Mouse (Mus musculus): Measurements from ENCODE around the gene Zfp791. TPM values are rescaled to one million over a fixed set of nuclear protein-coding genes. Genes with fewer than 3 reads are reported as not detected.

The Zfp791 gene
- total RNA-seq (2023) = not detected

GRCm38 (mm10) chr8:85122995-85123394 lies at the start of gene Zfp791:
Gene Zfp791, minus strand, starts transcription at chr8:85123095.

GRCm38 (mm10) chr8:85151624-85152023 lies 28.7 kb upstream of the Zfp791 start, which contains the start of gene Cks1brt:
Gene Cks1brt, plus strand, starts transcription at chr8:85151924.

DNA sequence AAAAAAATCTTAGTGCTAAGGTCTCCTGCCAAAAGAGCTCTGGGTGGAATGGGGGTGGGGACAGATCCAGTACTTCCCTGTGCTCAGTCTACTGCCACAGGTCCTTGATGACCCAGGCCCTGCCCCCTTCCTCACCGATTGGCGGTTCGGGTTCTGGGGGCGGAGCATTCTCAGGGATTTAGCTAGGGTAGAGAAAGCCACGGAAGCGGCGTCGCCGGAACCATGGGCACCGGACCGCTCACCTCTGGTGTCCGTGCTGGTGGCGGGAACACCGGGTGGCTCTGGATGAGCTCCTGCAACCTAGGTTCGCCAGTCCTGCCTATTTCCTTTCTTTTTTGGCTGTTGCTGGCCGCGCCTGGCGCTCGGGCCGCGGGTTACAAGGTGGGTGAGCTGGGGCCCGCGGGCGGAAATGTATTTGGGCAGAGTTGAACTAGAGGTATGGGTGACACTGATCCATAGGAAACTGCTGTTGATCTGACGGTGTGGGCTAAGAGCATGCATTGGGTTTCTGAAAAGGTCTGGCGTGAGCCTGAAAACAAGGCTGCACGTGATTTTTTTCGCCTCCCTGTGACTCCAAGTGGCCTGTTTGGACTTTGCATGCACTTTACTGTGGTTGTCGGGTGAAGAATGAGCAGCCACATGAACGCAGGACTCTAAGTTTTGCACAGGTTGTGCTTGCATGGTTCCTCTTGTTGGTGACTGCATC lies 39.6 kb downstream of the Zfp791 start, which contains the start of gene Man2b1:
Gene Man2b1, plus strand, starts transcription at position 163 of the 706 bp plus-strand sequence.

DNA sequence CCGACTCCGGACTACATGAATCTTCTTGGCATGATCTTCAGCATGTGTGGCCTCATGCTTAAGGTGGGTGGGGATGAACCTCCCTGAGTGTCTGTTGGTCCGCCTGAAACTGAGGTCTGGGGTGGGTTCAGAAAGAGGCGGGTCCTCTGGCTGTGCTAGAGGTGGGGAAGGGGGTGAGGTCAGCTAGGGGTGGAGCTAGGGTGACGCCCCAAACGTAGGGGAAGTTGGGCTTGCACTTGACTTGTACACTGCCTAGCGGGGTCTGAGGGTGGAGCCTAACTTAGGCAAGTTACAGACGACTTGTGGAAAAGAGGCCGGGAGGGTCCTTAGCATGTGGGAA lies 41.7 kb downstream of the Zfp791 start, which contains the start of gene Wdr83:
Gene Wdr83, minus strand, starts transcription at position 91 of the 340 bp plus-strand sequence.

GRCm38 (mm10) chr8:85080532-85081215 lies 42.2 kb downstream of the Zfp791 start, which contains the start of gene Wdr83os:
Gene Wdr83os, plus strand, starts transcription at chr8:85080740.

GRCm38 (mm10) chr8:85071514-85072281 lies 51.2 kb downstream of the Zfp791 start, which contains the start of gene Dhps:
Gene Dhps, plus strand, starts transcription at chr8:85071757.

GRCm38 (mm10) chr8:85067982-85068381 lies 54.9 kb downstream of the Zfp791 start, which contains the start of gene Gm5741:
Gene Gm5741, minus strand, starts transcription at chr8:85067982.

GRCm38 (mm10) chr8:85059879-85060616 lies 62.8 kb downstream of the Zfp791 start, which contains the start of gene Fbxw9:
Gene Fbxw9, plus strand, starts transcription at chr8:85060055.

Other genes with a start within 250 kb of the Zfp791 start
- gene Gcdh, start 229.2 kb downstream of the Zfp791 start, total RNA-seq (2023) = 10 to 100 TPM in 1 of 2 experiments, 1 to 10 TPM in 1; 9.6 to 11.3 TPM
- gene Klf1, start 221.2 kb downstream of the Zfp791 start, total RNA-seq (2023) = 10 to 100 TPM; 21.1 to 28.8 TPM
- 10 to 100 TPM; 20.0 to 24.8 TPM for gene Dnase2a, start 214.5 kb downstream of the Zfp791 start, total RNA-seq (2023)
- not detected for gene Mast1, start 185.7 kb downstream of the Zfp791 start, total RNA-seq (2023)
- gene Rtbdn, start 176.1 kb downstream of the Zfp791 start, total RNA-seq (2023) = not detected
- not detected for gene Gm49661, start 153.7 kb downstream of the Zfp791 start, total RNA-seq (2023)
- 100 to 1,000 TPM; 117 to 203 TPM for gene Prdx2, start 153.5 kb downstream of the Zfp791 start, total RNA-seq (2023)
- 10 to 100 TPM; 35.2 to 37.9 TPM for gene Rnaseh2a, start 153.3 kb downstream of the Zfp791 start, total RNA-seq (2023)
- gene Junb, start 144.4 kb downstream of the Zfp791 start, total RNA-seq (2023) = 1,000 to 10,000 TPM; 1,182 to 1,374 TPM
- gene Hook2, start 132.5 kb downstream of the Zfp791 start, total RNA-seq (2023) = 1 to 10 TPM in 1 of 2 experiments, under 1 TPM in 1; 0.83 to 1.1 TPM
- not detected for gene Best2, start 108.6 kb downstream of the Zfp791 start, total RNA-seq (2023)
- gene Asna1, start 97.8 kb downstream of the Zfp791 start, total RNA-seq (2023) = 10 to 100 TPM; 56.3 to 62.0 TPM
- 100 to 1,000 TPM; 154 TPM for gene Trir, start 96.3 kb downstream of the Zfp791 start, total RNA-seq (2023)
- gene Tnpo2, start 86.2 kb downstream of the Zfp791 start, total RNA-seq (2023) = 10 to 100 TPM; 34.3 to 53.0 TPM
- gene Fbxw9, start 63.0 kb downstream of the Zfp791 start, total RNA-seq (2023) = 1 to 10 TPM; 4.8 to 6.4 TPM
- not detected for gene Gm5741, start 55.1 kb downstream of the Zfp791 start, total RNA-seq (2023)
- 10 to 100 TPM; 35.8 to 38.4 TPM for gene Dhps, start 51.3 kb downstream of the Zfp791 start, total RNA-seq (2023)
- gene Wdr83os, start 42.4 kb downstream of the Zfp791 start, total RNA-seq (2023) = 10 to 100 TPM; 36.7 TPM
- 10 to 100 TPM; 12.1 to 19.5 TPM for gene Wdr83, start 41.8 kb downstream of the Zfp791 start, total RNA-seq (2023)
- gene Man2b1, start 39.8 kb downstream of the Zfp791 start, total RNA-seq (2023) = 100 to 1,000 TPM; 291 to 306 TPM
- not detected for gene Cks1brt, start 28.8 kb upstream of the Zfp791 start, total RNA-seq (2023)
- gene Olfr371, start 102.9 kb upstream of the Zfp791 start, total RNA-seq (2023) = not detected
- gene Orc6, start 176.5 kb upstream of the Zfp791 start, total RNA-seq (2023) = 10 to 100 TPM; 34.6 to 37.2 TPM
- 10 to 100 TPM; 79.6 to 80.3 TPM for gene Vps35, start 176.7 kb upstream of the Zfp791 start, total RNA-seq (2023)